10 mouse cellular contexts compared by ENCODE assay signal in the genomic region with DNA sequence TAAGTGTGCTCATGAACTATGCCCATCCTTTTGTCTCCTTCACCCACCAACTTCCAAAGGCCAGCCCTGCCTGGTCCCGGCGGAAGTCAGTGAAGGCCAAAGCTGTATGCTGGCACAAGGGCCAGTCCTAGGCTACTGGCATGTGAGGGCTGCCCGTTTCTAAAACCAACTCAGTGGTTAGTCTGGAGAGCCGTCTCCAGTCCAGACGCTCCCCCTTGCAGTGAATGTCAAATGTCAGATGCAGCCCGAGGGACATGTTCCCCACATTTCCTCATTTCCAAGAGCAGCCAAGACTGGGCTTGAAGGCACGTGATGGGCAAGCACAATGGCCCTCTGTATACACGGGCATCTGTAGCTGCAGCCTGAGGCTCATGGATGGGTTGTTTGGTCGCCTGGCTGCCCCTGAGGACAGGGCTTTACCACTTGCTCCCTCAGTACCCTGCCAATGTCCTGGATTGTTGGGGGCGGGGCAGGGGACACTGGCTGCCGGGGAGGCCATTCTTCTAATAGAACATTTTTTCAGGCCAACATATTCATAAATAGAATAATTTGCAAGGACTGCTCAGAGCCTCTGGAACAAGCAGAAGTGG. TPM values are rescaled to one million over a fixed set of nuclear protein-coding genes. Genes with fewer than 3 reads are reported as not detected.
DNase-seq lines count a peak whose midpoint lies in the region; ATAC-seq and TF ChIP-seq lines count a peak whose summit lies in the region.
"Had no signal": no experiment of that assay in that cellular context is flagged by ENCODE, and none has a peak within 500 bp of the region (broad histone marks: within the 10 kb centered on the region; RNA-seq: fewer than 3 reads in every experiment).

No protein-coding gene starts in this region.

- H3K27me3 ChIP-seq in intestine, embryonic 14.5 days (replicated peaks; ENCODE audit: control insufficient read depth, insufficient read depth, low read length): no peaks in the 10 kb centered on the region
- no peaks in the 10 kb centered on the region for H3K27me3 ChIP-seq in intestine, postnatal 0 days (replicated peaks; ENCODE audit: control insufficient read depth, insufficient read depth, low read length)
- H3K27me3 ChIP-seq in stomach, embryonic 16.5 days (ENCODE audit: control insufficient read depth, insufficient read depth, low read length): no peaks in the 10 kb centered on the region
- H3K27me3 ChIP-seq: hindbrain, embryonic 12.5 days; limb, embryonic 12.5 days had no signal

- H3K4me2 ChIP-seq in intestine, embryonic 14.5 days (ENCODE audit: low read length): no peak overlapping the region
- no peak overlapping the region for H3K4me2 ChIP-seq in intestine, postnatal 0 days (replicated peaks; ENCODE audit: low read depth)
- H3K4me2 ChIP-seq in stomach, embryonic 16.5 days (ENCODE audit: low read depth, low read length): no peak overlapping the region
- H3K4me2 ChIP-seq: hindbrain, embryonic 12.5 days; limb, embryonic 12.5 days had no signal

- H3K4me1 ChIP-seq in intestine, embryonic 14.5 days (replicated peaks; ENCODE audit: control insufficient read depth, insufficient read depth, low read length): peaks cover 17% of the 10 kb centered on the region
- no peaks in the 10 kb centered on the region for H3K4me1 ChIP-seq in intestine, postnatal 0 days (replicated peaks; ENCODE audit: control insufficient read depth, insufficient read depth, low read length)
- peaks cover 26% of the 10 kb centered on the region for H3K4me1 ChIP-seq in stomach, embryonic 16.5 days (ENCODE audit: control insufficient read depth, insufficient read depth, low read length)

- H3K9ac ChIP-seq in intestine, embryonic 14.5 days (ENCODE audit: low read length): no peak overlapping the region
- no peak overlapping the region for H3K9ac ChIP-seq in intestine, postnatal 0 days (ENCODE audit: low read depth, low read length)
- H3K9ac ChIP-seq in stomach, embryonic 16.5 days (ENCODE audit: low read length): peak overlapping the region; percentile 31; the same call in 1 of the 2 replicates
- H3K9ac ChIP-seq: hindbrain, embryonic 12.5 days; limb, embryonic 12.5 days had no signal

- H3K9me3 ChIP-seq in intestine, embryonic 14.5 days (ENCODE audit: control insufficient read depth, low read length): no peaks in the 10 kb centered on the region
- no peaks in the 10 kb centered on the region for H3K9me3 ChIP-seq in intestine, postnatal 0 days (ENCODE audit: control insufficient read depth)
- H3K9me3 ChIP-seq in stomach, embryonic 16.5 days (replicated peaks; ENCODE audit: control insufficient read depth, low read length): 0 out of 2 replicates have a peak, but pooled peaks cover 3% of the 10 kb centered on the region
- H3K9me3 ChIP-seq: hindbrain, embryonic 12.5 days; limb, embryonic 12.5 days had no signal

- H3K36me3 ChIP-seq in intestine, embryonic 14.5 days (ENCODE audit: control insufficient read depth, insufficient read depth, low read length): no peaks in the 10 kb centered on the region
- no peaks in the 10 kb centered on the region for H3K36me3 ChIP-seq in intestine, postnatal 0 days (ENCODE audit: control insufficient read depth, insufficient read depth)
- H3K36me3 ChIP-seq in stomach, embryonic 16.5 days (ENCODE audit: control insufficient read depth, insufficient read depth, low read length): no peaks in the 10 kb centered on the region
- H3K36me3 ChIP-seq: hindbrain, embryonic 12.5 days; limb, embryonic 12.5 days had no signal

- WGBS in intestine, embryonic 14.5 days: 74% methylated on average over 11 of the region's 11 CpGs
- WGBS in intestine, postnatal 0 days: 80% methylated on average over 11 of the region's 11 CpGs
- 72% methylated on average over 11 of the region's 11 CpGs for WGBS in stomach, embryonic 16.5 days

- no peak for TF ChIP-seq CTCF in intestine, postnatal 0 days (IDR thresholded peaks at IDR 0.05; ENCODE audit: low read depth)

- peak; percentile 50 for DNase-seq in cerebellum, adult 9-11 months
- DNase-seq in cerebellum, postnatal 14 days: no peak
- no peak for DNase-seq in intestine, embryonic 14.5 days (ENCODE audit: low spot score)
- DNase-seq in lung, postnatal 10 days: peak; percentile 54
- DNase-seq in lung, postnatal 25 days (ENCODE audit: low spot score): no peak
- no peak for DNase-seq in urinary bladder, postnatal 10 days (ENCODE audit: low spot score)

- no peak overlapping the region for H3K27ac ChIP-seq in intestine, embryonic 14.5 days (ENCODE audit: low read depth)
- H3K27ac ChIP-seq in intestine, postnatal 0 days (ENCODE audit: low read depth, low read length): no peak overlapping the region
- peak overlapping the region; percentile 86 for H3K27ac ChIP-seq in stomach, embryonic 16.5 days (ENCODE audit: low read length)
- H3K27ac ChIP-seq: hindbrain, embryonic 12.5 days had no signal

- ATAC-seq in intestine, embryonic 14.5 days (replicated peaks; ENCODE audit: low FRiP score, low TSS enrichment, low read depth): peak; percentile 40; the same call in 1 of the 2 replicates
- no peak for ATAC-seq in intestine, postnatal 0 days
- ATAC-seq in stomach, embryonic 16.5 days (ENCODE audit: insufficient read depth, low FRiP score): peak; percentile 48; the same call in 1 of the 2 replicates

- H3K4me3 ChIP-seq in intestine, embryonic 14.5 days (ENCODE audit: low read depth, low read length): no peak overlapping the region
- no peak overlapping the region for H3K4me3 ChIP-seq in intestine, postnatal 0 days (ENCODE audit: low read depth, low read length)
- no peak overlapping the region for H3K4me3 ChIP-seq in stomach, embryonic 16.5 days (replicated peaks; ENCODE audit: low read length)
- H3K4me3 ChIP-seq: hindbrain, embryonic 12.5 days; limb, embryonic 12.5 days had no signal

RNA-seq across cellular contexts. Expression of gene Pofut2, which starts 15.4 kb away (rescaled TPM):
- 108 and 111 TPM in 2 replicates for polyA plus RNA-seq in intestine, embryonic 14.5 days (2014; fragmentation: Nextera tagmentation; extraction: Ambion mirVana)
- polyA plus RNA-seq in intestine, postnatal 0 days (2015; fragmentation: Nextera tagmentation; extraction: Ambion mirVana): 40.4 and 42.2 TPM in 2 replicates
- 125 and 137 TPM in 2 replicates for polyA plus RNA-seq in stomach, embryonic 16.5 days (2015; fragmentation: Nextera tagmentation; extraction: Ambion mirVana)

Comparison
In these comparisons a context has a peak if more than half of its experiments do, and no peak if none do; other contexts are left out.
1. DNase-seq: peak in cerebellum, adult 9-11 months (single experiment) and lung, postnatal 10 days (single experiment); none in cerebellum, postnatal 14 days (0 of 2), intestine, embryonic 14.5 days (single experiment), lung, postnatal 25 days (single experiment) and urinary bladder, postnatal 10 days (single experiment).